Mouse (Mus musculus) activated CD4-positive, CD25-positive, alpha-beta regulatory T cell, adult 4 months (primary cell): Measurements from ENCODE around the gene Mmp7. TPM values are rescaled to one million over a fixed set of nuclear protein-coding genes. Genes with fewer than 3 reads are reported as not detected.

Source experiments
- ATAC-seq: one replicate; pipeline ENCODE4 v1.8.0; 2017
- polyA plus RNA-seq, 2 experiments: library from polyadenylated mRNA; unstranded; fragments of 100-300 nt; shearing (Covaris generic); gene quantifications; one replicate each; pipeline ENCODE4 v1.2.1; 2017

Mmp7 gene
- polyA plus RNA-seq, 2 experiments from 2014 or later: not detected

DNA sequence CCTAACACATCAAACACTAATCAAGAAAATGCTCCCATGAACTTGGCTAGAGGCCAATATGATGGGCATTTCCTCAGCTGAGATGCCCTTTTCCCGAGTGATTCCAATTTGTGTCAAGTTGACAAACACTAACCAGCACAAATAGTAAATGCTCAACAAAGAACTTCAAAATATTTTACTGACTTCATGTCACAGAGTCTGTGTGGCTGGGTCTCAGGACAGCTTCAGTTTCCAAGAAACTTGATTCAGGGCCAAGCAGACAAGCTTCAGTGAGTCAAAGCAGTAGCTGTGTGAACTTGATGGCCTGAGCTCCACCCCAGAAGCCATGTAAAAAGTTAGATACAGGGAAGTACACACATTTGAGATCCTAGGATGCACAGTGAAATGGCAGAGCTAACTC lies 52.3 kb downstream of the Mmp7 start:
- no peak for ATAC-seq

DNA sequence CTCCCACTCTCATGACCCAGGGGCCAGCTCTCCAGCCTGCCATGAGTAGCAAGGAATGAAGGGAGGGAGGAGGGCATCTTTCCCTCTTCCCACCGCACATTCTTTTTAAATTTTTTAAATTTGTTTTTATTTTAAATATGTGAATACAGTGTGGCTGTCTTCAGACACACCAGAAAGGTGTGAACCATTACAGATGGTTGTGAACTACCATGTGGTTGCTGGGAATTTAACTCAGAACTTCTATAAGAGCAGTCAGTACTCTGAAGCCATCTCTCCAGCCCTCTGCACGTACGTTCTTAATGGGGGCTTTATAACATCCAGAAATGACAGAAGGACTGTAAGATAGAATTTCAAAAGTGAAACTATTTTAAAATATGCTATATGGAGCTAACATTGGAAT lies 57.0 kb downstream of the Mmp7 start:
- ATAC-seq: no peak

Other genes with a start within 250 kb of the Mmp7 start
- not detected for gene Mmp3, start 246.3 kb upstream of the Mmp7 start, polyA plus RNA-seq
- gene Mmp10, start 189.7 kb upstream of the Mmp7 start, polyA plus RNA-seq: not detected
- gene Mmp8, start 133.6 kb upstream of the Mmp7 start, polyA plus RNA-seq: under 1 TPM in 1 of 2 experiments, not detected in 1; 0.19 TPM
- not detected for gene Mmp27, start 120.7 kb upstream of the Mmp7 start, polyA plus RNA-seq
- gene Mmp20, start 63.9 kb upstream of the Mmp7 start, polyA plus RNA-seq: not detected
- 100 to 1,000 TPM; 110 to 119 TPM for gene Tmem123, start 72.0 kb downstream of the Mmp7 start, polyA plus RNA-seq
- 10 to 100 TPM; 94.9 to 96.7 TPM for gene Birc2, start 145.0 kb downstream of the Mmp7 start, polyA plus RNA-seq
- gene Birc3, start 181.1 kb downstream of the Mmp7 start, polyA plus RNA-seq: 100 to 1,000 TPM; 111 to 118 TPM